Mouse (Mus musculus) liver, embryonic 14.5 days (tissue): Measurements from ENCODE around the gene Ttn.

Experiments used
- CTCF ChIP-seq: IDR thresholded peaks from 2 replicates; pipeline ENCODE4 v1.5.1; 2016; ENCODE audit warnings: antibody characterized with exemption, low read depth, control low read depth
- EP300 ChIP-seq: IDR thresholded peaks from 2 replicates; pipeline ENCODE4 v1.6.1; 2016; ENCODE audit warnings: antibody characterized with exemption, low read depth

DNA sequence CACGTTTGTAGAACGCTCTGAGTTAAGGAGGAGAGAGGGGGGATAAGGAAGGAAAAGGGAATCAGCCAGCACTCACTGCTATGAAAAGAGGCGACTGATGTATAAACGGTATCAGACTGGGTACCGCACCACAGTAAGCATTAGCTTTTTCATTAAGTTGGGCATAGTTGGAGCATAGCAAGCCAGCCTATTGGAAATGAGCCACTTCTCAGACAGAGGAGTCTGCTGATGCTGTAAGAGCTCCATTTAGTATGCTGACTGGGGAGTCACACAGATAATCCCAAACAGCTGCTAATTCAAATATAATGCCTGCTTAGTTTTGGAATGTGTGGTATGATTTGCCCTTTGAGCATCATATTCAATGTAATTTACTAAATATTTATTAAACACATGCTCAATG is 2.0 kb upstream of the Ttn start:
- TF ChIP-seq CTCF = no peak
- no peak for TF ChIP-seq EP300
